23 mouse cellular contexts compared by ENCODE assay signal in genomic region chr6:90536824-90537223, GRCm38 (mm10).
"Had no signal": no experiment of that assay in that cellular context is flagged by ENCODE, and none has a peak within 500 bp of the region (broad histone marks: within the 10 kb centered on the region; RNA-seq: fewer than 3 reads in every experiment).

No protein-coding gene starts in this region.

- DNase-seq: forebrain, postnatal 0 days; gastrocnemius, postnatal 14 days; gastrocnemius, postnatal 36 days; heart, adult 2 months; heart, postnatal 14 days; heart, postnatal 36 days; kidney, adult 11 months; kidney, adult 2 months; kidney, adult 9 months; kidney, postnatal 14 days; kidney, postnatal 36 days; layer of hippocampus, adult 9-11 months; layer of hippocampus, postnatal 36 days; left cerebral cortex, postnatal 4 days; liver had no signal

- H3K9ac ChIP-seq: forebrain, postnatal 0 days; heart, embryonic 13.5 days; heart, embryonic 15.5 days; hindbrain, embryonic 13.5 days; hindbrain, embryonic 15.5 days; limb, embryonic 12.5 days had no signal

- H3K36me3 ChIP-seq: heart, embryonic 13.5 days; heart, embryonic 15.5 days; hindbrain, embryonic 13.5 days; hindbrain, embryonic 15.5 days; limb, embryonic 12.5 days had no signal

- H3K27ac ChIP-seq: heart, adult 2 months; heart, embryonic 13.5 days; heart, embryonic 15.5 days; hindbrain, embryonic 13.5 days; hindbrain, embryonic 15.5 days; hindbrain, postnatal 0 days; limb, embryonic 12.5 days had no signal

- ATAC-seq: forebrain, postnatal 0 days; hindbrain, postnatal 0 days; intestine, embryonic 16.5 days had no signal

- H3K9me3 ChIP-seq: heart, embryonic 13.5 days; heart, embryonic 15.5 days; hindbrain, embryonic 13.5 days; hindbrain, embryonic 15.5 days; limb, embryonic 12.5 days had no signal

- H3K4me1 ChIP-seq: heart, embryonic 13.5 days; heart, embryonic 15.5 days; limb, embryonic 12.5 days had no signal

- H3K4me2 ChIP-seq: heart, embryonic 11.5 days; heart, embryonic 13.5 days; heart, embryonic 15.5 days; hindbrain, embryonic 13.5 days; hindbrain, embryonic 15.5 days; limb, embryonic 12.5 days had no signal

- H3K27me3 ChIP-seq: hindbrain, embryonic 15.5 days had no signal

- H3K4me3 ChIP-seq: heart, adult 2 months; heart, embryonic 13.5 days; heart, embryonic 15.5 days; hindbrain, embryonic 13.5 days; hindbrain, embryonic 15.5 days; limb, embryonic 12.5 days had no signal
